Mouse (Mus musculus) CH12.LX (cell line): ENCODE measurements around the gene Trim21. TPM values are rescaled to one million over a fixed set of nuclear protein-coding genes. Genes with fewer than 3 reads are reported as not detected.

ENCODE experiments used
- DNase-seq: peaks from one replicate; pipeline ENCODE4 v3.0.0-alpha.2; 2013; ENCODE audit errors: extremely low read depth
- H3K27ac ChIP-seq: 2 replicates; pipeline ENCODE4 v1.5.1; 2012; ENCODE audit warnings: low read depth, mild to moderate bottlenecking, control low read depth, moderate library complexity; ENCODE audit not compliant: insufficient read depth
- H3K27me3 ChIP-seq: replicated peaks from 2 replicates; pipeline ENCODE3; 2012; ENCODE audit warnings: inconsistent platforms
- H3K36me3 ChIP-seq, 2 experiments: replicated peaks in 1 of 2; 2 replicates each; pipeline versions ENCODE3 to v1.6.1; 2012; ENCODE audit warnings: inconsistent platforms in 1 of 2, low read length in 1 of 2, mild to moderate bottlenecking in 1 of 2, mixed read lengths in 1 of 2, moderate library complexity in 1 of 2; ENCODE audit not compliant: control insufficient read depth in 1 of 2, insufficient read depth in 1 of 2
- H3K4me1 ChIP-seq, 2 experiments: 2 replicates each; pipeline ENCODE4 v1.6.1; 2012; ENCODE audit warnings: inconsistent platforms in 1 of 2, moderate library complexity in 1 of 2; ENCODE audit not compliant: insufficient read depth in 2 of 2, control insufficient read depth in 1 of 2
- H3K4me2 ChIP-seq: 2 replicates; pipeline ENCODE4 v1.6.1; 2012; ENCODE audit warnings: low read depth, mild to moderate bottlenecking, control low read depth; ENCODE audit not compliant: poor library complexity, insufficient read depth, severe bottlenecking
- H3K4me3 ChIP-seq, 3 experiments: fragments of 150-350 bp in 1 of 3; sonication (generic) in 1 of 3; replicated peaks in 1 of 3; 2 replicates each; pipeline versions ENCODE3 to v1.5.1; 2011 to 2012; ENCODE audit warnings: low read depth in 2 of 3, low read length in 2 of 3, mild to moderate bottlenecking in 2 of 3, moderate library complexity in 2 of 3, control low read depth in 1 of 3, improper control_type of control experiment in 1 of 3, inconsistent platforms in 1 of 3, mixed read lengths in 1 of 3; ENCODE audit not compliant: poor library complexity in 1 of 3
- H3K79me2 ChIP-seq: replicated peaks from 2 replicates; pipeline ENCODE4 v1.6.1; 2012; ENCODE audit warnings: mild to moderate bottlenecking, moderate library complexity; ENCODE audit not compliant: control insufficient read depth, poor library complexity, insufficient read depth, severe bottlenecking; ENCODE audit errors: extremely low read depth
- H3K9ac ChIP-seq: 2 replicates; pipeline ENCODE4 v1.6.1; 2012; ENCODE audit warnings: low read depth, mild to moderate bottlenecking, control low read depth, moderate library complexity; ENCODE audit not compliant: insufficient read depth
- H3K9me3 ChIP-seq: replicated peaks from 2 replicates; pipeline ENCODE3; 2012; ENCODE audit warnings: low read length, inconsistent platforms, mixed read lengths
- BHLHE40 ChIP-seq: IDR thresholded peaks from 2 replicates; pipeline ENCODE4 v1.6.1; 2011; ENCODE audit warnings: mild to moderate bottlenecking, low read depth, low read length, improper control_type of control experiment
- CHD1 ChIP-seq: IDR thresholded peaks from 2 replicates; pipeline ENCODE4 v1.6.1; 2012; ENCODE audit warnings: low read depth, low read length, improper control_type of control experiment, inconsistent platforms
- CHD2 ChIP-seq: IDR thresholded peaks from 2 replicates; pipeline ENCODE4 v1.6.1; 2011; ENCODE audit warnings: low read length, improper control_type of control experiment
- CTCF ChIP-seq, 2 experiments: IDR thresholded peaks in 1 of 2; conservative IDR thresholded peaks in 1 of 2; 2 replicates each; pipeline ENCODE4 v1.5.1; 2011 to 2012; ENCODE audit warnings: low read depth in 2 of 2, low read length in 2 of 2, improper control_type of control experiment in 1 of 2, inconsistent platforms in 1 of 2, mild to moderate bottlenecking in 1 of 2, moderate library complexity in 1 of 2
- E2F4 ChIP-seq: IDR thresholded peaks from 2 replicates; pipeline ENCODE4 v1.6.1; 2011; ENCODE audit warnings: low read depth, low read length, improper control_type of control experiment; ENCODE audit not compliant: insufficient replicate concordance
- ELF1 ChIP-seq: IDR thresholded peaks from 2 replicates; pipeline ENCODE4 v1.6.1; 2014; ENCODE audit warnings: low read depth, mild to moderate bottlenecking, inconsistent platforms, low read length, improper control_type of control experiment
- EP300 ChIP-seq: IDR thresholded peaks from 2 replicates; pipeline ENCODE4 v1.6.1; 2011; ENCODE audit warnings: low read length, improper control_type of control experiment
- ETS1 ChIP-seq: conservative IDR thresholded peaks from 2 replicates; pipeline ENCODE4 v1.6.1; 2012; ENCODE audit warnings: low read depth, mild to moderate bottlenecking, inconsistent platforms, low read length, improper control_type of control experiment, moderate library complexity
- GABPA ChIP-seq: IDR thresholded peaks from 2 replicates; pipeline ENCODE4 v1.6.1; 2012; ENCODE audit warnings: low read depth, low read length, improper control_type of control experiment, inconsistent platforms; ENCODE audit not compliant: insufficient replicate concordance
- HCFC1 ChIP-seq: IDR thresholded peaks from 2 replicates; pipeline ENCODE4 v1.6.1; 2012; ENCODE audit warnings: low read depth, mild to moderate bottlenecking, inconsistent platforms, low read length, improper control_type of control experiment
- IRF4 ChIP-seq: IDR thresholded peaks from 2 replicates; pipeline ENCODE4 v1.6.1; 2014; ENCODE audit warnings: low read depth, mild to moderate bottlenecking, inconsistent platforms, low read length, improper control_type of control experiment
- JUN ChIP-seq: IDR thresholded peaks from 2 replicates; pipeline ENCODE4 v1.6.1; 2011; ENCODE audit warnings: low read depth, mild to moderate bottlenecking, low read length, improper control_type of control experiment, moderate library complexity; ENCODE audit not compliant: insufficient read depth
- JUND ChIP-seq: conservative IDR thresholded peaks from 2 replicates; pipeline ENCODE4 v1.6.1; 2011; ENCODE audit warnings: low read depth, low read length, improper control_type of control experiment
- KAT2A ChIP-seq: IDR thresholded peaks from 2 replicates; pipeline ENCODE4 v1.6.1; 2012; ENCODE audit warnings: low read length, improper control_type of control experiment, inconsistent platforms; ENCODE audit not compliant: insufficient replicate concordance
- MAX ChIP-seq: IDR thresholded peaks from 2 replicates; pipeline ENCODE4 v1.6.1; 2011; ENCODE audit warnings: low read length, improper control_type of control experiment
- MAZ ChIP-seq: IDR thresholded peaks from 2 replicates; pipeline ENCODE4 v1.6.1; 2012; ENCODE audit warnings: low read depth, mild to moderate bottlenecking, inconsistent platforms, low read length, improper control_type of control experiment, moderate library complexity
- MEF2A ChIP-seq: IDR thresholded peaks from 2 replicates; pipeline ENCODE4 v1.6.1; 2014; ENCODE audit warnings: low read depth, mild to moderate bottlenecking, inconsistent platforms, low read length, improper control_type of control experiment, borderline replicate concordance
- MXI1 ChIP-seq: IDR thresholded peaks from 2 replicates; pipeline ENCODE4 v1.6.1; 2011; ENCODE audit warnings: mild to moderate bottlenecking, low read depth, low read length, improper control_type of control experiment
- MYC ChIP-seq: IDR thresholded peaks from 2 replicates; pipeline ENCODE4 v1.6.1; 2011; ENCODE audit warnings: low read depth, mild to moderate bottlenecking, improper control_type of control experiment, low read length
- NELFE ChIP-seq: IDR thresholded peaks from 2 replicates; pipeline ENCODE4 v1.6.1; 2011; ENCODE audit warnings: low read depth, low read length, improper control_type of control experiment
- NRF1 ChIP-seq: IDR thresholded peaks from 2 replicates; pipeline ENCODE4 v1.6.1; 2014; ENCODE audit warnings: low read depth, mild to moderate bottlenecking, inconsistent platforms, low read length, improper control_type of control experiment, moderate library complexity
- PAX5 ChIP-seq: IDR thresholded peaks from 2 replicates; pipeline ENCODE4 v1.6.1; 2012; ENCODE audit warnings: low read length, inconsistent platforms, mixed read lengths
- POLR2A ChIP-seq: IDR thresholded peaks from 2 replicates; pipeline ENCODE4 v1.6.1; 2011; ENCODE audit warnings: low read depth, mild to moderate bottlenecking, improper control_type of control experiment, low read length
- POLR2AphosphoS2 ChIP-seq: IDR thresholded peaks from 2 replicates; pipeline ENCODE4 v1.6.1; 2011; ENCODE audit warnings: low read depth, low read length, improper control_type of control experiment
- RAD21 ChIP-seq: IDR thresholded peaks from 2 replicates; pipeline ENCODE4 v1.6.1; 2011; ENCODE audit warnings: low read depth, mild to moderate bottlenecking, low read length, improper control_type of control experiment, moderate library complexity
- RCOR1 ChIP-seq: conservative IDR thresholded peaks from 2 replicates; pipeline ENCODE4 v1.6.1; 2012; ENCODE audit warnings: low read depth, mild to moderate bottlenecking, inconsistent platforms, low read length, improper control_type of control experiment
- SIN3A ChIP-seq: IDR thresholded peaks from 2 replicates; pipeline ENCODE4 v1.6.1; 2012; ENCODE audit warnings: low read length, improper control_type of control experiment, inconsistent platforms
- SMC3 ChIP-seq: IDR thresholded peaks from 2 replicates; pipeline ENCODE4 v1.6.1; 2011; ENCODE audit warnings: low read depth, low read length, improper control_type of control experiment
- TBP ChIP-seq: conservative IDR thresholded peaks from 2 replicates; pipeline ENCODE4 v1.6.1; 2011; ENCODE audit warnings: low read depth, low read length, improper control_type of control experiment
- TCF12 ChIP-seq: IDR thresholded peaks from 2 replicates; pipeline ENCODE4 v1.6.1; 2014; ENCODE audit warnings: low read depth, mild to moderate bottlenecking, inconsistent platforms, low read length, improper control_type of control experiment
- UBTF ChIP-seq: IDR thresholded peaks from 2 replicates; pipeline ENCODE4 v1.6.1; 2012; ENCODE audit warnings: low read depth, mild to moderate bottlenecking, inconsistent platforms, low read length, improper control_type of control experiment, moderate library complexity
- USF1 ChIP-seq: IDR thresholded peaks from 2 replicates; pipeline ENCODE4 v1.6.1; 2014; ENCODE audit warnings: low read depth, mild to moderate bottlenecking, inconsistent platforms, low read length, improper control_type of control experiment
- USF2 ChIP-seq: conservative IDR thresholded peaks from 2 replicates; pipeline ENCODE4 v1.6.1; 2011; ENCODE audit warnings: low read depth, low read length, improper control_type of control experiment
- ZC3H11A ChIP-seq: IDR thresholded peaks from 2 replicates; pipeline ENCODE4 v1.6.1; 2012; ENCODE audit warnings: low read depth, mild to moderate bottlenecking, inconsistent platforms, low read length, improper control_type of control experiment
- ZKSCAN1 ChIP-seq: IDR thresholded peaks from 2 replicates; pipeline ENCODE4 v1.6.1; 2012; ENCODE audit warnings: low read depth, inconsistent platforms, low read length, improper control_type of control experiment, borderline replicate concordance
- ZMIZ1 ChIP-seq: IDR thresholded peaks from 2 replicates; pipeline ENCODE4 v1.6.1; 2012; ENCODE audit warnings: low read depth, mild to moderate bottlenecking, inconsistent platforms, low read length, improper control_type of control experiment
- ZNF384 ChIP-seq: IDR thresholded peaks from 2 replicates; pipeline ENCODE4 v1.6.1; 2012; ENCODE audit warnings: low read depth, low read length, improper control_type of control experiment, inconsistent platforms
- dilution Hi-C: fragments of 300-500 bp; cut with MboI; formaldehyde crosslinking; loops from 2 replicates; pipeline ENCODE4 v1.14.3; 2020; ENCODE audit warnings: low sequenced_read_pairs; ENCODE audit not compliant: extremely low pct_unique_long_range_greater_than_20kb, extremely low pct_ligation_motif_present
- in situ Hi-C: fragments of 300-500 bp; cut with MboI; formaldehyde crosslinking; loops from 3 replicates; pipeline ENCODE4 v1.14.3; 2019; ENCODE audit warnings: low sequenced_read_pairs, low pct_ligation_motif_present, low pct_unique_long_range_greater_than_20kb, mixed read lengths
- polyA plus RNA-seq: library from polyadenylated mRNA; unstranded; fragments of >175 nt; gene quantifications from 2 replicates; pipeline ENCODE4 v1.2.1, GENCODE M21; 2012; ENCODE audit warnings: low read depth; ENCODE audit not compliant: insufficient read length
- total RNA-seq, 2 experiments: library from RNA; depleted of rRNA; stranded (reverse); fragments of 300-350 nt in 1 of 2; fragments of >200 nt in 1 of 2; gene quantifications; 2 replicates each; pipeline ENCODE4 v1.2.3; 2012 to 2014

Trim21 gene
- 10.4 and 10.5 TPM in 2 replicates for total RNA-seq (2012; rRNA removed)
- total RNA-seq (2014; rRNA removed): 15.4 and 16.1 TPM in 2 replicates
- 16.5 TPM in 2 replicates for polyA plus RNA-seq

DNA sequence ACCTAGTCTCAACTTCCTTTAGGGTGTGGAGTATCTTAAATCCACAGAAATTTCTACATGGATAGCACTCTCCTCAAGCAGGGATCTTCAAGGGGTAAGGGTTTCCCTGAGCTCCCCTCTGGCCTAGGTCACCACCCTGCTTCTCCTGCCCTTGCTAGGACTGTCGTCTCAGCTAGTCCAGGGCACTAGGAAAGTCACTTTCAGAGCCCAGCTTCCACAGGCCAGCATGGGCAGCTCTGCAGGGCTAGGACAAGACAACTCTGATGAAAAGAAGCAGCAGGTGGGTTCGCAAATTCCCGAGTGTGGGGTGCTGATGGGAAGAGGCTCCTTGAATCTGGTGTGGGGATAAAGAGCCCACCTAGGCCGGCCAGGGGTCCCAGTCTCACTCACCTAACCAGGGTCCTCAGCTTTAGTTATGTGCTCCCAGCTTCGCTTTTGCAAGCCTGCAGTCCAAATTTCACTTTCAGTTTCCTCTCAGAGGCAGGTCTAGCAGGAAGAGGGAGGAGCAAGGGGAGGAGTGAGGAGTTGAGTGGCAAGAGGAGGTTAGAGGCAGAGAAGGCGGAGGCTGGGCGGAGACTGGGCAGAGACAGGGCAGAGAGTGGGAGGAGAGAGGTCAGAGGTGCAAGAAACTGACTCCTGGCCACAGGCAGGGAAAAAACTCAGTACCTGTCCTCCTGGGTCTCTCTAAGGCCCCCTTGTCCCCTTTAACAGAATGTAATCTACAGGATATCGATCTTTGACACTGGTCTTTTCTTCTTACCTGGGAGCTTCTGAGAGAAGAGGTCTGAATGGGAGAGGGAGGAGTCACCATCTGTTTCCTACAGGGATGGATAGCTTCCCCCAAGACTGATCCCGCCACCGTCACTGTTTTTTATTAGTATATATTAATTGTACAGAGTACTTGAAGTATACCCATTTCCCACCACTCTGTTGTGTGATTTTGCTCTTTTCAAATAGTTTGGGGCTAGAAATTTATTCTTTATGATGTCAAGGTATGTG is at the start of gene Trim21:
Gene Trim21, minus strand, starts transcription at position 488 of the 999 bp plus-strand sequence.
- peaks cover 10 to 33% of the 10 kb centered on the region in 2 experiments for H3K36me3 ChIP-seq
- no peaks in the 10 kb centered on the region for H3K27me3 ChIP-seq
- peak within 1 kb of the TSS; percentile 82 for H3K9ac ChIP-seq
- H3K27ac ChIP-seq: no peak within 1 kb of the TSS
- peak; percentile 95 for DNase-seq
- H3K9me3 ChIP-seq: no peaks in the 10 kb centered on the region
- in situ Hi-C loops: no loop called here
- peak within 1 kb of the TSS; percentile 50 for H3K4me2 ChIP-seq
- H3K4me3 ChIP-seq: peak within 1 kb of the TSS; percentile 78 to 85 (median 82)
- H3K4me1 ChIP-seq: peaks cover 4 to 21% of the 10 kb centered on the region in 2 experiments
- no peaks in the 10 kb centered on the region; the same call in 1 of the 2 replicates for H3K79me2 ChIP-seq
- dilution Hi-C loops: no loop called here
- TF ChIP-seq POLR2A (peak; percentile 77), SIN3A (peak; percentile 58), MAX (no peak; the same call in 1 of the 2 replicates), MYC (no peak), NRF1 (no peak), IRF4 (peak; percentile 81), ZC3H11A (no peak), CHD1 (peak; percentile 64; the same call in 1 of the 2 replicates), EP300 (peak; percentile 46; the same call in 1 of the 2 replicates), MAZ (peak; percentile 68; the same call in 1 of the 2 replicates), RCOR1 (no peak), BHLHE40 (no peak), POLR2AphosphoS2 (peak; percentile 63; the same call in 1 of the 2 replicates), PAX5 (no peak), UBTF (no peak), ELF1 (peak; percentile 72; the same call in 1 of the 2 replicates), RAD21 (no peak), ETS1 (no peak; the same call in 1 of the 2 replicates), JUN (no peak), NELFE (peak; percentile 77), KAT2A (no peak), ZKSCAN1 (no peak), JUND (no peak), TBP (0 out of 2 replicates have a peak, but pooled peaks have one; percentile 38), SMC3 (no peak), CTCF (conservative IDR thresholded peaks at IDR 0.05 in 1 of 2, IDR thresholded peaks at IDR 0.05 in 1 of 2; ENCODE audit: low read depth in 2 of 2, low read length in 2 of 2) (no peak), ZMIZ1 (peak; percentile 62; the same call in 1 of the 2 replicates), USF1 (no peak), CHD2 (no peak), MEF2A (peak; percentile 53; the same call in 1 of the 2 replicates), E2F4 (no peak), ZNF384 (no peak), MXI1 (no peak), HCFC1 (peak; percentile 50; the same call in 1 of the 2 replicates), TCF12 (peak; percentile 61), GABPA (no peak), USF2 (no peak)
